10 mouse cellular contexts compared by ENCODE assay signal in genomic region chr2:167826922-167827703, GRCm38 (mm10).
A peak's percentile ranks its signal among the peaks of the same experiment; 100 is the strongest.
DNase-seq lines count a peak whose midpoint lies in the region; ATAC-seq and TF ChIP-seq lines count a peak whose summit lies in the region.
"Had no signal": no experiment of that assay in that cellular context is flagged by ENCODE, and none has a peak within 500 bp of the region (broad histone marks: within the 10 kb centered on the region; RNA-seq: fewer than 3 reads in every experiment).

No protein-coding gene starts in this region.

- no peaks in the 10 kb centered on the region for H3K79me2 ChIP-seq in heart, adult 2 months (replicated peaks; ENCODE audit: control insufficient read depth, insufficient read depth, low read length)

- intact Hi-C loops in heart, adult 2 months (cut with DNase I) = no loop called here

- DNase-seq in limb, embryonic 10.5 days (ENCODE audit: low spot score) = no peak
- DNase-seq in heart, adult 2 months = peak in 1 of 2 experiments; percentile 67
- DNase-seq in heart, postnatal 4 days = peak; percentile 62
- DNase-seq in retina, postnatal 1 day = peak; percentile 52
- DNase-seq in frontal cortex, postnatal 10 days (ENCODE audit: low spot score in 2 of 2) = no peak
- DNase-seq in forebrain, postnatal 0 days = no peak

- H3K27ac ChIP-seq in limb, embryonic 12.5 days = 0 out of 2 replicates have a peak overlapping the region, but pooled peaks have one; percentile 5
- no peak overlapping the region; the same call in 1 of the 2 replicates for H3K27ac ChIP-seq in limb, embryonic 10.5 days
- H3K27ac ChIP-seq in heart, adult 2 months = peak overlapping the region; percentile 69
- H3K27ac ChIP-seq in forebrain, postnatal 0 days (ENCODE audit: low read depth, low read length) = no peak overlapping the region
- H3K27ac ChIP-seq in kidney, embryonic 16.5 days (ENCODE audit: low read length) = no peak overlapping the region
- H3K27ac ChIP-seq: liver, embryonic 12.5 days had no signal

- no peak overlapping the region for H3K4me3 ChIP-seq in limb, embryonic 12.5 days (replicated peaks)
- H3K4me3 ChIP-seq in limb, embryonic 10.5 days = no peak overlapping the region
- H3K4me3 ChIP-seq in heart, adult 2 months = no peak overlapping the region
- H3K4me3 ChIP-seq in forebrain, postnatal 0 days (ENCODE audit: low read depth, low read length) = no peak overlapping the region
- H3K4me3 ChIP-seq in kidney, embryonic 16.5 days (ENCODE audit: low read length) = no peak overlapping the region
- H3K4me3 ChIP-seq: liver, embryonic 12.5 days had no signal

- no peaks in the 10 kb centered on the region for H3K9me3 ChIP-seq in limb, embryonic 12.5 days
- H3K9me3 ChIP-seq in limb, embryonic 10.5 days (replicated peaks) = no peaks in the 10 kb centered on the region
- no peaks in the 10 kb centered on the region for H3K9me3 ChIP-seq in forebrain, postnatal 0 days (ENCODE audit: low read length)
- no peaks in the 10 kb centered on the region for H3K9me3 ChIP-seq in kidney, embryonic 16.5 days (ENCODE audit: low read length)
- H3K9me3 ChIP-seq: liver, embryonic 12.5 days had no signal

- TF ChIP-seq EP300 in heart, adult 2 months (IDR thresholded peaks at IDR 0.05; ENCODE audit: insufficient read depth, low read depth, low read length) = no peak; the same call in 1 of the 2 replicates

- no peaks in the 10 kb centered on the region for H3K36me3 ChIP-seq in limb, embryonic 12.5 days
- no peaks in the 10 kb centered on the region for H3K36me3 ChIP-seq in limb, embryonic 10.5 days
- H3K36me3 ChIP-seq in heart, adult 2 months (ENCODE audit: control insufficient read depth, insufficient read depth, low read length) = no peaks in the 10 kb centered on the region
- no peaks in the 10 kb centered on the region for H3K36me3 ChIP-seq in forebrain, postnatal 0 days (ENCODE audit: insufficient read depth)
- no peaks in the 10 kb centered on the region for H3K36me3 ChIP-seq in kidney, embryonic 16.5 days (ENCODE audit: insufficient read depth, low read length)
- H3K36me3 ChIP-seq: liver, embryonic 12.5 days had no signal

- no peaks in the 10 kb centered on the region for H3K27me3 ChIP-seq in limb, embryonic 12.5 days
- no peaks in the 10 kb centered on the region for H3K27me3 ChIP-seq in limb, embryonic 10.5 days (ENCODE audit: low read depth, poor library complexity, severe bottlenecking)
- H3K27me3 ChIP-seq in heart, adult 2 months (ENCODE audit: control insufficient read depth, insufficient read depth, low read length) = no peaks in the 10 kb centered on the region
- H3K27me3 ChIP-seq in forebrain, postnatal 0 days (ENCODE audit: insufficient read depth, low read length) = no peaks in the 10 kb centered on the region
- no peaks in the 10 kb centered on the region for H3K27me3 ChIP-seq in kidney, embryonic 16.5 days (ENCODE audit: insufficient read depth, low read length)
- H3K27me3 ChIP-seq: liver, embryonic 12.5 days had no signal

- TF ChIP-seq CTCF in heart, adult 2 months (IDR thresholded peaks at IDR 0.05) = no peak
- TF ChIP-seq CTCF in forebrain, postnatal 0 days (IDR thresholded peaks at IDR 0.05; ENCODE audit: low read depth) = no peak

- H3K4me2 ChIP-seq in limb, embryonic 12.5 days = no peak overlapping the region
- H3K4me2 ChIP-seq in forebrain, postnatal 0 days (ENCODE audit: low read depth) = no peak overlapping the region
- H3K4me2 ChIP-seq in kidney, embryonic 16.5 days (replicated peaks; ENCODE audit: low read depth, low read length) = no peak overlapping the region
- H3K4me2 ChIP-seq: liver, embryonic 12.5 days; midbrain, embryonic 11.5 days had no signal

- ATAC-seq in limb, embryonic 12.5 days (ENCODE audit: insufficient number of reproducible peaks, insufficient read depth, low FRiP score, low TSS enrichment, low read depth) = no peak
- ATAC-seq in forebrain, postnatal 0 days = no peak
- no peak for ATAC-seq in kidney, embryonic 16.5 days (ENCODE audit: low FRiP score, low TSS enrichment)
- ATAC-seq: liver, embryonic 12.5 days had no signal

- H3K9ac ChIP-seq in limb, embryonic 12.5 days (replicated peaks) = no peak overlapping the region
- no peak overlapping the region for H3K9ac ChIP-seq in heart, adult 2 months (ENCODE audit: low read depth, low read length)
- no peak overlapping the region for H3K9ac ChIP-seq in forebrain, postnatal 0 days
- no peak overlapping the region for H3K9ac ChIP-seq in kidney, embryonic 16.5 days (replicated peaks; ENCODE audit: low read length)
- H3K9ac ChIP-seq: liver, embryonic 12.5 days had no signal

- H3K4me1 ChIP-seq in limb, embryonic 12.5 days (replicated peaks) = peaks cover 21% of the 10 kb centered on the region
- H3K4me1 ChIP-seq in limb, embryonic 10.5 days = peaks cover 47% of the 10 kb centered on the region
- peaks cover 12% of the 10 kb centered on the region for H3K4me1 ChIP-seq in heart, adult 2 months (ENCODE audit: control insufficient read depth, insufficient read depth, low read length)
- H3K4me1 ChIP-seq in forebrain, postnatal 0 days (ENCODE audit: insufficient read depth) = no peaks in the 10 kb centered on the region; the same call in 1 of the 2 replicates
- peaks cover 16% of the 10 kb centered on the region; the same call in 1 of the 2 replicates for H3K4me1 ChIP-seq in kidney, embryonic 16.5 days (ENCODE audit: insufficient read depth, low read length)

- 0 out of 2 replicates have a peak, but pooled peaks have one; percentile 22 for TF ChIP-seq POLR2A in heart, adult 2 months (IDR thresholded peaks at IDR 0.05; ENCODE audit: insufficient read depth, low read depth, low read length)

- 53% methylated on average over 12 of the region's 12 CpGs for WGBS in limb, embryonic 12.5 days
- 60% methylated on average over 12 of the region's 12 CpGs for WGBS in limb, embryonic 10.5 days
- WGBS in heart, adult 2 months = 48% methylated on average over 12 of the region's 12 CpGs
- 54% methylated on average over 12 of the region's 12 CpGs for WGBS in forebrain, postnatal 0 days
- WGBS in kidney, embryonic 16.5 days = 55% methylated on average over 12 of the region's 12 CpGs

Comparison
In these comparisons a context has a peak if more than half of its experiments do, and no peak if none do; other contexts are left out.
1. H3K27ac ChIP-seq: peak in limb, embryonic 12.5 days (single experiment) and heart, adult 2 months (single experiment); none in limb, embryonic 10.5 days (single experiment), forebrain, postnatal 0 days (single experiment) and kidney, embryonic 16.5 days (single experiment).
2. DNase-seq: peak in heart, postnatal 4 days (single experiment) and retina, postnatal 1 day (single experiment); none in limb, embryonic 10.5 days (single experiment), frontal cortex, postnatal 10 days (0 of 2) and forebrain, postnatal 0 days (single experiment).